Mouse (Mus musculus) ES-E14 (cell line): ENCODE data around the gene Kdm4a.

Experiments used
- CHD2 ChIP-seq: IDR thresholded peaks from 2 replicates; pipeline ENCODE4 v1.6.1; 2014; ENCODE audit warnings: mild to moderate bottlenecking, low read depth, low read length, inconsistent platforms
- HCFC1 ChIP-seq: IDR thresholded peaks from 2 replicates; pipeline ENCODE4 v1.6.1; 2012; ENCODE audit warnings: low read length, inconsistent platforms, borderline replicate concordance; ENCODE audit not compliant: insufficient read depth
- MAFK ChIP-seq: IDR thresholded peaks from 2 replicates; pipeline ENCODE4 v1.6.1; 2014; ENCODE audit warnings: mild to moderate bottlenecking, low read depth, low read length, inconsistent platforms; ENCODE audit not compliant: insufficient read depth
- ZC3H11A ChIP-seq: IDR thresholded peaks from 2 replicates; pipeline ENCODE4 v1.6.1; 2012; ENCODE audit warnings: low read depth, mild to moderate bottlenecking, inconsistent platforms, low read length, borderline replicate concordance

GRCm38 (mm10) chr4:118156559-118156958, 23.3 kb downstream of the Kdm4a start:
- TF ChIP-seq ZC3H11A: no peak
- TF ChIP-seq CHD2: no peak
- TF ChIP-seq HCFC1: no peak
- no peak for TF ChIP-seq MAFK
